Mouse (Mus musculus): ENCODE results near the gene Mical3.

Mical3 gene

DNA sequence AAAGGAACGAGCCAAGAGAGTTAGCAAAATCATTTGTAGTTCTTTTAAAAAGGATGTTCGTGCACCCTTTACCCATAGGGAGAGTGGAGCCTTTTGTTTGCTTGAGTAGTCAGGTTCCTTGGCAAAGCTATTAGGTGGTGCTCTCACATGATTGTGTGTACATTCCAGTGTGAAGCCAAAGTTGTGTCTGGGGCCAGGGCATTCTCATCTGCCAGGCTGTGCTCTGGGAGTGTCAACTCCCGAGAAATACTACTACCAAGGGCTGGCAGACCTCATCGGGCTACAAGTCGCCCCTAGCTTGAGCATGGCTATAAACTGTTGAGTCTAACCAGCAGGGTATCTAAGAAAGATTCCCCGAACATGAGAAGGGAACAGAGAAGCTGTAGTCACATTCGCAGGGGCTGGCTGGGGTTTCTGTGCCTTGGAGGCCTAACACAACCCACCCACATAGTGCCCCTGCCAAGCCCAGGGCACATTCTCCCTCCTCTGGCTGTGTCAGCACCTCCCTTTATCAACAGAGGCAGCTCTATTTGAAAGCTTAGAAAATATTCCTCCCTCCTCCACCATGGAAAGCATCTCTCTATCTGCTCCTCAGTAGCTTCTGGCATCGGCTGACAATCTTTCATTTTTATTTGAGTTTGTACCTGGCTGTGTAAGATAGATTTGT is 130.8 kb downstream of the Mical3 start:
- no peak for DNase-seq

GRCm38 (mm10) chr6:120999087-120999486 is 131.7 kb downstream of the Mical3 start:
- no peak for DNase-seq

GRCm38 (mm10) chr6:120996607-120997006 is 134.2 kb downstream of the Mical3 start:
- DNase-seq = no peak

GRCm38 (mm10) chr6:120995541-120995940 is 135.3 kb downstream of the Mical3 start:
- no peak for DNase-seq

GRCm38 (mm10) chr6:120991857-120992256 is 138.9 kb downstream of the Mical3 start:
- DNase-seq = no peak

- DNase-seq = no peak
These were observed 143.2 kb downstream of the Mical3 start for GRCm38 (mm10) chr6:120987571-120988084.

DNA sequence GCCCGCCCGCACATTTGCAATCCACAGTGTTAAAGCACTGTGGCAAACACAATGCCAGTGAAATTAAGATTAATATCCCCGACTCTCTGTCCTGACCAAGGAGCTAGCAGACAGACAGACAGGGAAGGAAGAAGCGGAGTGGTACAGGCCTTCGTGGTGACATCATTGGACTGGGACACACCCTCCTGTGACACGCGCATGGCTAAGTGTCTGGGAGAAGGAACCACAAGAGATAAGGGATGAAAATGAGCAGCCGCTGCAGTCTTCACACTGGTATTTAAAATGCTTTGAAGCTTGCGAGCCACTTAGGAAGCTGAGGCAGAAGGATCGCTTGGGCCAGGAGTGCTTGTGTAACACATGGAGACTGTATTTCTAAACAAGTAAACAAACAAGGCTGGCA is 143.6 kb downstream of the Mical3 start:
- no peak for DNase-seq

GRCm38 (mm10) chr6:120986172-120986571 is 144.6 kb downstream of the Mical3 start:
- DNase-seq = no peak

- no peak for DNase-seq
These were observed 148.5 kb downstream of the Mical3 start for GRCm38 (mm10) chr6:120982314-120982713.

- DNase-seq = no peak
These were observed 149.3 kb downstream of the Mical3 start for GRCm38 (mm10) chr6:120981537-120981936.

GRCm38 (mm10) chr6:120978019-120978621 is 152.7 kb downstream of the Mical3 start:
- peak; percentile 25 for DNase-seq

- DNase-seq = peak; percentile 66
These were observed 153.8 kb downstream of the Mical3 start for GRCm38 (mm10) chr6:120976991-120977390.

DNA sequence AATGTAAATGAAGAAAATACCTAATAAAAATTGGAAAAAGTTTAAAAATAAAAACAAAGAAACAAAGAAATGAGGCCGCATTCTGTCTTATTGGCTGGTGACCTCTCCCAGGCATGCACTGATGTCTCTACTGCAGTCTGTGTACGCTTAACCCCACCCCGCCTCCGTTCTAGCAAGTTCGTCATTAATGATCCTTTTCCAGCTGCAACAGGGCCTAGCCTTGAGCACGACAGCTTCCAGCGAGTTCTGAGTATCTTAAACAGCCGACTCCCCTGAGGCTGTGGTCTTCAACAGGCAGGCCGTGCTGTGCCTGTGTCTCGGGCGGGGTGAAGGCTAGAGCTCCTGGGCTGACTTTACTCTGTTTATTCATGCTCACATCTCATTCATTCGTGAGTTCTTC is 154.7 kb downstream of the Mical3 start:
- no peak for DNase-seq

DNA sequence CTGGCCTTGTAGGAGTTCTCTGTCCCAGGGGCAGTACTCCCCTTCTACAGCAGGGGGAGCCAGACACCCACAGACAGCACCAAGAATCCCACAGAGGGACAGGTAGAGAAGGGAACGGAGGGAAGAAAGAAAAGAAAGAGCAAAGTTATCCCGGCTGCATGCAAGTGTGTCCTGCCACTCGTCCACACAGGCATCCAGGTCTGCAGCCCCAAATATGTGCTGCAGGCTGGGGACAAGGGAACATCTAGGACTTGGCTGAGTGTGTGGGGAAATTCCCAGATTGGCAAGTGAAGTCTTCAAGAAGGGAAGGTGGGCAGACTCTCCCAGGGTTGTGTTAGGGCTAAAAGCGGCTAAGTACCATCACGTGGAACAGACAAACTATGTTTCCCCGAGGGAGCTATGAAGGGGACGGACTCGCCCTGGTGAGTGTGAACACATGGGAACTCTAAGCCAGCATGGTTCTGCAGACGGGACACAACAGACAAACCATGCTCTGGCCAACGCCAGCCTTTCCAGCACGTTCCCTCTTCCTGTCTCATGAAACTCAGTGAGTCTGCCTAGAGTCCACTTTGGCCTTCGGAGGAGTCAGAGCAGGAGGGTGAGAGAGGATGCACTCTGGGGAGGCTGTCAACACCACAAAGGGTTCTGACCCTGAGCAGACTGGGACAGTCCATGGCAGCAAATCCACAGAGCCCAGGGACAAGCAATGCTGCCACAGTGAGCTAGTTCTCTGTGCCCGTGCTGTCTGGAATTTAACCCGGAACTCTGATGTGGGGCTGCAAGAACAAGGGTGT is 158.8 kb downstream of the Mical3 start:
- DNase-seq = peak; percentile 82

DNA sequence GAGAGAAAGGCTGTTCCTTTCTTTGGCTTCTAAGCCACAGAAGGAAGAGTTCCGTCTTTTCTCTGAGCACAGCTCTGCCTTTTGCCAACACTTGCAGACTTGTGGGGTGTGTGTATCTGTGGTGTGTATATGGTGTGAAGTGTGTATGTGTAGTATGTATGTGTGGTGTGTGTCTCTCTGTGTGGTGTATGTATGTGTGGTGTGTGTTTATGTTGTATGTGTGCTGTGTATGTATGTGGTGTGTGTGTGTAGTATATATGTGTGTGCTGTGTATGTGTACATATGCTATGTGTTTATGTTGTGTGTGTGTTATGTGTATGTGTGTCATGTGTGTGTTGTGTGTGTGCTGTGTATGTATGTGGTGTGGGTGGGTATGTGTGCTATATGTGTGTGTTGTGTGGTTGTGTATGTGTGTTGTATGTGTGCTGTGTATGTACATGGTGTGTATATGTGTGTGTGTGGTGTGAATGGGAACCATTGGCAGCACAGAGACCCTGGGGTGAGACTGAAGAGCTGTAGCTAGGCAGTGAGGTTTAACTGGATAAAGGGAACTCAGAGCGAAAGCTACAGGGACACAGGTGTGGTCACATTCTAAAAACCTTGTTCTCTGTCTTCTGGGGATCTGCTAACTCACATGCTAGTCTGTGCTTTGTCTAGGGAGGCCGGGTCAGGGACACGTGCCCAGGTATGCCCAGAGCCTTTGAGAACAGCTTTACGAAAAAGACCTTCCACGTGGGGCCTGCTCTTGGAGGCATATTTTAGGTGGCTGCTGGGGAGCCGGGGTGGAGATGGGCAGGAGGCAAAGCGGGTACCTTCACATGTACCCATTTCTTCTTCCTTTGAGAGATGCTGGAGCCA is 159.6 kb downstream of the Mical3 start:
- no peak for DNase-seq

GRCm38 (mm10) chr6:120965814-120966213 is 165.0 kb downstream of the Mical3 start:
- no peak for DNase-seq

GRCm38 (mm10) chr6:120964179-120964578 is 166.6 kb downstream of the Mical3 start:
- no peak for DNase-seq

GRCm38 (mm10) chr6:120960338-120961030 is 170.3 kb downstream of the Mical3 start:
- DNase-seq = no peak

GRCm38 (mm10) chr6:120957331-120957730 is 173.5 kb downstream of the Mical3 start:
- DNase-seq = no peak

- no peak for DNase-seq
These were observed 174.3 kb downstream of the Mical3 start for GRCm38 (mm10) chr6:120956259-120957161.

GRCm38 (mm10) chr6:120955215-120955614 is 175.6 kb downstream of the Mical3 start:
- no peak for DNase-seq

All from retina, postnatal 1 day (tissue).